Mouse (Mus musculus): ENCODE measurements around the gene Gm13305.
"Not testable (repeated sequence)": the region's sequence is repeated elsewhere in the genome, so short reads cannot be mapped to it uniquely, and the experiment has no call there.

Gm13305 gene

GRCm38 (mm10) chr4:42168503-42168902, at the start of gene Gm13305:
Gene Gm13305, minus strand, starts transcription at chr4:42168603.
- DNase-seq (ENCODE audit: low read depth) = not testable (repeated sequence)

- not testable (repeated sequence) for DNase-seq (ENCODE audit: low read depth)
Measured at GRCm38 (mm10) chr4:42184980-42185372, 16.6 kb upstream of the Gm13305 start.

GRCm38 (mm10) chr4:42184324-42184979, 16.0 kb upstream of the Gm13305 start:
- DNase-seq (ENCODE audit: low read depth) = not testable (repeated sequence)

GRCm38 (mm10) chr4:42183234-42184197, 15.1 kb upstream of the Gm13305 start:
- not testable (repeated sequence) for DNase-seq (ENCODE audit: low read depth)

GRCm38 (mm10) chr4:42178243-42178642, 9.8 kb upstream of the Gm13305 start:
- DNase-seq (ENCODE audit: low read depth) = not testable (repeated sequence)

- not testable (repeated sequence) for DNase-seq (ENCODE audit: low read depth)
Measured at GRCm38 (mm10) chr4:42153136-42153535, 15.3 kb downstream of the Gm13305 start, which contains the start of gene Gm13306. Gene Gm13306, plus strand, starts transcription at chr4:42153436.

- DNase-seq (ENCODE audit: low read depth) = not testable (repeated sequence)
Measured at GRCm38 (mm10) chr4:42114517-42114916, 53.9 kb downstream of the Gm13305 start, which contains the start of gene Gm13304. Gene Gm13304, plus strand, starts transcription at chr4:42114817.
